Mouse (Mus musculus) adipocyte (in vitro differentiated cells): ENCODE data around the gene Timm22.

Experiments used
- DNase-seq: peaks from one replicate; pipeline ENCODE4 v3.0.0-alpha.2; 2016; ENCODE audit warnings: low spot score

Timm22 gene

GRCm38 (mm10) chr11:76436009-76436408, 29.3 kb downstream of the Timm22 start:
- DNase-seq, result no peak

GRCm38 (mm10) chr11:76436864-76437437, 30.2 kb downstream of the Timm22 start:
- no peak for DNase-seq

- no peak for DNase-seq
Observed at GRCm38 (mm10) chr11:76439666-76440065, 32.9 kb downstream of the Timm22 start.

GRCm38 (mm10) chr11:76445459-76445858, 38.7 kb downstream of the Timm22 start:
- DNase-seq, result no peak

GRCm38 (mm10) chr11:76446251-76446650, 39.5 kb downstream of the Timm22 start:
- DNase-seq, result peak; percentile 61

GRCm38 (mm10) chr11:76449520-76450201, 42.9 kb downstream of the Timm22 start:
- DNase-seq, result peak; percentile 64

GRCm38 (mm10) chr11:76450202-76450561, 43.4 kb downstream of the Timm22 start:
- no peak for DNase-seq

- peak; percentile 76 for DNase-seq
Observed at GRCm38 (mm10) chr11:76454492-76454891, 47.7 kb downstream of the Timm22 start.

- peak; percentile 76 for DNase-seq
Observed at GRCm38 (mm10) chr11:76456233-76456632, 49.5 kb downstream of the Timm22 start.

GRCm38 (mm10) chr11:76456897-76457296, 50.1 kb downstream of the Timm22 start:
- no peak for DNase-seq

GRCm38 (mm10) chr11:76458730-76459129, 52.0 kb downstream of the Timm22 start:
- no peak for DNase-seq

- no peak for DNase-seq
Observed at GRCm38 (mm10) chr11:76459489-76459888, 52.7 kb downstream of the Timm22 start.

- DNase-seq, result no peak
Observed at GRCm38 (mm10) chr11:76461201-76461600, 54.4 kb downstream of the Timm22 start.

GRCm38 (mm10) chr11:76461696-76462095, 54.9 kb downstream of the Timm22 start:
- no peak for DNase-seq

GRCm38 (mm10) chr11:76465879-76466278, 59.1 kb downstream of the Timm22 start:
- DNase-seq, result no peak
